8 mouse cellular contexts compared by ENCODE assay signal in the genomic region with DNA sequence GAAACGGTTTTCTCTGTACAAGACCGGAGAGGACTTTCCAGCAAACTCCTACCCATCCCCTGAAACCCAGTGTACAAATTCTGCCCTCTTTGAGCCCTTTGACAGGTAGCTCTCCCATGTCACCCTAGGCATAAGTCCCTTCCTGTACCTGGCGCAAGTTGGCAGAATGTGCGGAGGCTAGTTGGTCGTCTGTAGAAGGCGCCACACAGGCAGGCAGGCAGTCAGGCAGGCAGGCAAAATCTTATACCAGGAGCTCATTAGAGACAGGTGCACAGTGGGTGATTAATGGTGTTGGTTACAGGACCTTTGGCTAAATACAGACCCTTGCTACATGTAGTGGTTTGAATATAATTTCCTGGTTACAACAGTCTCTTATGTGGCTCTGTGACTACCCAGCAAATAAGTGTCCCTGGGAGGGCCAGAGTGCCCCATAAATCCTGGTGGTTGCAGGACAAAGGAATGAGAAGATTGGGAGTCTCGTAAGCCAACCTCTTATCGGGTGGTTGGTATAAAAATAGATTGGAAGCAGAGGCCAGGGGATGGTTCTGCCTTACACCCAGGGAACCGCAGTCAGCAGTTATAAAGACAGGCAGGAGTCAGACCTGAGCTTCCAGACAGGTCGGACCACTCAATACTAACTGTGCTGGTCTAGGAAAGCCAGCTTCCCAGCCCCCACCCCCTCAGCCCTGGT. TPM values are rescaled to one million over a fixed set of nuclear protein-coding genes. Genes with fewer than 3 reads are reported as not detected.
DNase-seq lines count a peak whose midpoint lies in the region; ATAC-seq and TF ChIP-seq lines count a peak whose summit lies in the region.

No protein-coding gene starts in this region.

- peak overlapping the region; percentile 80; the same call in 1 of the 2 replicates for H3K4me2 ChIP-seq in kidney, postnatal 0 days (ENCODE audit: low read length)
- H3K4me2 ChIP-seq in forebrain, embryonic 13.5 days, result peak overlapping the region; percentile 99
- H3K4me2 ChIP-seq in hindbrain, postnatal 0 days (ENCODE audit: low read depth, low read length), result peak overlapping the region; percentile 99
- peak overlapping the region; percentile 96 for H3K4me2 ChIP-seq in neural tube, embryonic 12.5 days (replicated peaks)

- no peak overlapping the region for H3K9ac ChIP-seq in kidney, postnatal 0 days (ENCODE audit: low read depth, low read length)
- peak overlapping the region; percentile 84; the same call in 1 of the 2 replicates for H3K9ac ChIP-seq in forebrain, embryonic 13.5 days
- peak overlapping the region; percentile 89; the same call in 1 of the 2 replicates for H3K9ac ChIP-seq in hindbrain, postnatal 0 days (replicated peaks; ENCODE audit: low read length)
- no peak overlapping the region for H3K9ac ChIP-seq in neural tube, embryonic 12.5 days

- no peaks in the 10 kb centered on the region for H3K27me3 ChIP-seq in kidney, postnatal 0 days (ENCODE audit: insufficient read depth, low read length)
- H3K27me3 ChIP-seq in forebrain, embryonic 13.5 days, result peaks cover 10% of the 10 kb centered on the region; the same call in 1 of the 2 replicates
- no peaks in the 10 kb centered on the region for H3K27me3 ChIP-seq in hindbrain, postnatal 0 days (ENCODE audit: insufficient read depth, low read length)
- H3K27me3 ChIP-seq in neural tube, embryonic 12.5 days (replicated peaks), result no peaks in the 10 kb centered on the region

- peak overlapping the region; percentile 60; the same call in 1 of the 2 replicates for H3K4me3 ChIP-seq in kidney, postnatal 0 days (replicated peaks; ENCODE audit: low read depth, low read length)
- peak overlapping the region; percentile 72 for H3K4me3 ChIP-seq in forebrain, embryonic 13.5 days
- H3K4me3 ChIP-seq in hindbrain, postnatal 0 days (ENCODE audit: low read length), result peak overlapping the region; percentile 81
- 0 out of 2 replicates have a peak overlapping the region, but pooled peaks have one; percentile 7 for H3K4me3 ChIP-seq in neural tube, embryonic 12.5 days

- H3K36me3 ChIP-seq in kidney, postnatal 0 days (ENCODE audit: insufficient read depth, low read length), result no peaks in the 10 kb centered on the region
- H3K36me3 ChIP-seq in forebrain, embryonic 13.5 days (ENCODE audit: poor library complexity, severe bottlenecking), result no peaks in the 10 kb centered on the region
- no peaks in the 10 kb centered on the region for H3K36me3 ChIP-seq in hindbrain, postnatal 0 days (ENCODE audit: insufficient read depth, low read length)
- no peaks in the 10 kb centered on the region for H3K36me3 ChIP-seq in neural tube, embryonic 12.5 days

- 57% methylated on average over 10 of the region's 10 CpGs for WGBS in kidney, postnatal 0 days
- 70% methylated on average over 10 of the region's 10 CpGs for WGBS in forebrain, embryonic 13.5 days
- WGBS in hindbrain, postnatal 0 days, result 66% methylated on average over 10 of the region's 10 CpGs
- 68% methylated on average over 10 of the region's 10 CpGs for WGBS in neural tube, embryonic 12.5 days

- ATAC-seq in kidney, postnatal 0 days (replicated peaks; ENCODE audit: low FRiP score, low read depth), result no peak
- ATAC-seq in forebrain, embryonic 13.5 days, result no peak
- no peak for ATAC-seq in hindbrain, postnatal 0 days
- ATAC-seq in neural tube, embryonic 12.5 days (ENCODE audit: low FRiP score, low read depth), result no peak

- no peaks in the 10 kb centered on the region for H3K9me3 ChIP-seq in kidney, postnatal 0 days (replicated peaks; ENCODE audit: low read length)
- 0 out of 2 replicates have a peak, but pooled peaks cover 3% of the 10 kb centered on the region for H3K9me3 ChIP-seq in forebrain, embryonic 13.5 days (replicated peaks)
- no peaks in the 10 kb centered on the region for H3K9me3 ChIP-seq in hindbrain, postnatal 0 days (ENCODE audit: low read length)
- H3K9me3 ChIP-seq in neural tube, embryonic 12.5 days, result no peaks in the 10 kb centered on the region

- no peak for DNase-seq in kidney, postnatal 0 days (ENCODE audit: low spot score)
- no peak for DNase-seq in kidney, postnatal 14 days
- no peak for DNase-seq in hindbrain, postnatal 0 days (ENCODE audit: low spot score)
- no peak for DNase-seq in cerebellum, adult 9-10 months
- no peak for DNase-seq in MN1 (ENCODE audit: low spot score)
- DNase-seq in frontal cortex, postnatal 10 days (ENCODE audit: low spot score in 2 of 2), result no peak

- no peak overlapping the region for H3K27ac ChIP-seq in kidney, postnatal 0 days
- no peak overlapping the region for H3K27ac ChIP-seq in forebrain, embryonic 13.5 days
- no peak overlapping the region for H3K27ac ChIP-seq in hindbrain, postnatal 0 days
- H3K27ac ChIP-seq in neural tube, embryonic 12.5 days, result no peak overlapping the region

- H3K4me1 ChIP-seq in kidney, postnatal 0 days (replicated peaks; ENCODE audit: insufficient read depth, low read length), result peaks cover 9% of the 10 kb centered on the region; the same call in 1 of the 2 replicates
- peaks cover 15% of the 10 kb centered on the region for H3K4me1 ChIP-seq in forebrain, embryonic 13.5 days
- 0 out of 2 replicates have a peak, but pooled peaks cover 9% of the 10 kb centered on the region for H3K4me1 ChIP-seq in hindbrain, postnatal 0 days (ENCODE audit: insufficient read depth, low read length)
- H3K4me1 ChIP-seq in neural tube, embryonic 12.5 days, result peaks cover 22% of the 10 kb centered on the region

- no peak for TF ChIP-seq CTCF in kidney, postnatal 0 days (IDR thresholded peaks at IDR 0.05; ENCODE audit: low read depth)
- TF ChIP-seq CTCF in hindbrain, postnatal 0 days (IDR thresholded peaks at IDR 0.05; ENCODE audit: low read depth), result no peak

RNA-seq across cellular contexts. Expression of a gene that starts 1.5 kb away (rescaled TPM):
- polyA plus RNA-seq in kidney, postnatal 0 days (2015; fragmentation: Nextera tagmentation; extraction: Ambion mirVana), result 46.3 and 56.9 TPM in 2 replicates
- 21.6 and 22.1 TPM in 2 replicates for polyA plus RNA-seq in forebrain, embryonic 13.5 days (2015; fragmentation: Nextera tagmentation; extraction: Ambion mirVana)
- total RNA-seq in hindbrain, postnatal 0 days (2014; rRNA removed), result 20.5 and 26.9 TPM in 2 replicates
- polyA plus RNA-seq in hindbrain, postnatal 0 days (2015; fragmentation: Nextera tagmentation; extraction: Ambion mirVana), result 37.5 and 37.8 TPM in 2 replicates
- 27.6 and 27.9 TPM in 2 replicates for polyA plus RNA-seq in neural tube, embryonic 12.5 days (2016; fragmentation: Nextera tagmentation; extraction: Ambion mirVana)

RNA-seq across cellular contexts. Expression of a gene that starts 30.6 kb away (rescaled TPM):
- polyA plus RNA-seq in kidney, postnatal 0 days (2015; fragmentation: Nextera tagmentation; extraction: Ambion mirVana), result 21.3 and 23.3 TPM in 2 replicates
- not detected in 2 replicates for polyA plus RNA-seq in forebrain, embryonic 13.5 days (2015; fragmentation: Nextera tagmentation; extraction: Ambion mirVana)
- not detected in 2 replicates for total RNA-seq in hindbrain, postnatal 0 days (2014; rRNA removed)
- 0.19 TPM in 1 of 2 replicates, not detected in the other for polyA plus RNA-seq in hindbrain, postnatal 0 days (2015; fragmentation: Nextera tagmentation; extraction: Ambion mirVana)
- not detected in 2 replicates for polyA plus RNA-seq in neural tube, embryonic 12.5 days (2016; fragmentation: Nextera tagmentation; extraction: Ambion mirVana)

RNA-seq across cellular contexts. Expression of a gene that starts 47.1 kb away (rescaled TPM):
- polyA plus RNA-seq in kidney, postnatal 0 days (2015; fragmentation: Nextera tagmentation; extraction: Ambion mirVana), result not detected in 2 replicates
- polyA plus RNA-seq in forebrain, embryonic 13.5 days (2015; fragmentation: Nextera tagmentation; extraction: Ambion mirVana), result not detected in 2 replicates
- total RNA-seq in hindbrain, postnatal 0 days (2014; rRNA removed), result not detected in 2 replicates
- 1.5 and 1.8 TPM in 2 replicates for polyA plus RNA-seq in hindbrain, postnatal 0 days (2015; fragmentation: Nextera tagmentation; extraction: Ambion mirVana)
- polyA plus RNA-seq in neural tube, embryonic 12.5 days (2016; fragmentation: Nextera tagmentation; extraction: Ambion mirVana), result not detected in 2 replicates

Comparison
In these comparisons a context has a peak if more than half of its experiments do, and no peak if none do; other contexts are left out.
1. H3K4me3 ChIP-seq: peak in every context shown above with its lines; median percentile 81 in hindbrain, postnatal 0 days; 72 in forebrain, embryonic 13.5 days; 60 in kidney, postnatal 0 days; 7 in neural tube, embryonic 12.5 days.
2. H3K9ac ChIP-seq: peak in forebrain, embryonic 13.5 days (single experiment) and hindbrain, postnatal 0 days (single experiment); none in kidney, postnatal 0 days (single experiment) and neural tube, embryonic 12.5 days (single experiment).
3. RNA of a gene that starts 30.6 kb away (polyA plus RNA-seq): 21.3 to 23.3 TPM in kidney, postnatal 0 days; not detected in forebrain, embryonic 13.5 days, 0.19 TPM in hindbrain, postnatal 0 days and not detected in neural tube, embryonic 12.5 days; every median in the first group is over 10 times any median in the second.
4. Peak in every context shown above with its lines, with median percentiles within 50 percentile points of each other: H3K4me2 ChIP-seq.